Mouse (Mus musculus) liver (tissue): ENCODE data around the gene Gjb5.

ENCODE experiments used
- DNase-seq: peaks from one replicate; pipeline ENCODE4 v3.0.0-alpha.2; 2020; ENCODE audit warnings: mixed read lengths

Gjb5 gene

DNA sequence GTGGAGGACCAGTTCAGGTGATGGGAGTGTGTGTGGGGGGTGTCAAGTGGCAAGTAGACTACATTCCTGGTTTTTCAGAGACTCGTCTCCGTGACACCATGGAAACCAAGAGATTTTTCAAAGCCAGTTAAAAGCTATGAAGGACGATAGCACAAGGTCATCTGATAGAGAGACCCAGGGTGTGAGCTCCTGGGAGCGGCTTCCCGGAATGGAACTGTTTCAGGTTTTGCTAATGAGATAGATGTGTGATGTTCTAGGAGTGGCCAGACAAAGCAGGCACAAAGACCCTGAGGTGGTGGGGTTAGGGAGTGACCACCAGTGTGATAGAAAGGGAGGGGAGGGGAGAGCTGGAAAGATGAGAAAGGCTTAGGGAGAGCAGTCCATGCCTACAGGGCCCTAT is 13.0 kb downstream of the Gjb5 start:
- DNase-seq, result no peak

DNA sequence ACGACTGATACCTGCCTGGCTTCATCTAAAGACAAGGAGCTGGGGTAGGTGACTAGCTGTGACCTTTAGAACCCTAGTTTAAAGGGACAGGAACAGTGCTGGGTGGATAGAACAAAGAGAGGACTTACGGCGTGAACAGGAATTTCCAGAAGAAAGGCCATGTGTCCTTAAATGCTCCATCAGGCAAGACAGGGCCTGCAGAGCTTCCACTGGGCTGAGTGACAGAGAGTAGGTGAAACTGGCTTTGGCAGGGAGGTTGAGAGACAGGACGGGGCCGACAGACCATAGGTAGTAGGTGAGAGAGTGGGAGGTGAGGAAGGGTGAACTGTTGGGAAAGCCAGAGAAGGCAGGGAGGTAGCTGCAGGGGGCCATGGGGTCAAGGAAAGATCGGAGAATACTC is 16.6 kb downstream of the Gjb5 start:
- no peak for DNase-seq

DNA sequence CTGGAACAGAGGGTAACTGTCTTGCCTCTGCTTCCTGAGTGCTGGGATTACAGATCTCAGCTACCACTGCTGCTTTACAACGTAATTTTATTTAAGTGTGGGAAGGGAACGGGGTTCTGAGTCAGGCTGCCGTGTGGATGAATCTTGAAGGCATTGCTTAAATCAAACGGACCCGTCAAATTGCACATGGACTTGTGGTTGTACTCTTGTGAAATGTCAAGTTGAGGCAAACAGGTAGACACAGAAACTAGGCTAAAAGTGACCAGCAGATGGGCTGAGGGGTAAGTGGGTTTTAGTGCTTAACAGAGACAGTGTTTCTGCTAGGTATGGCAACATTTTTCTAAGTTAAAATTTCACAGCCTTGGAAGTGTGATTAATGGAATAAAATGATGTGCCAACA is 20.3 kb downstream of the Gjb5 start:
- no peak for DNase-seq

DNA sequence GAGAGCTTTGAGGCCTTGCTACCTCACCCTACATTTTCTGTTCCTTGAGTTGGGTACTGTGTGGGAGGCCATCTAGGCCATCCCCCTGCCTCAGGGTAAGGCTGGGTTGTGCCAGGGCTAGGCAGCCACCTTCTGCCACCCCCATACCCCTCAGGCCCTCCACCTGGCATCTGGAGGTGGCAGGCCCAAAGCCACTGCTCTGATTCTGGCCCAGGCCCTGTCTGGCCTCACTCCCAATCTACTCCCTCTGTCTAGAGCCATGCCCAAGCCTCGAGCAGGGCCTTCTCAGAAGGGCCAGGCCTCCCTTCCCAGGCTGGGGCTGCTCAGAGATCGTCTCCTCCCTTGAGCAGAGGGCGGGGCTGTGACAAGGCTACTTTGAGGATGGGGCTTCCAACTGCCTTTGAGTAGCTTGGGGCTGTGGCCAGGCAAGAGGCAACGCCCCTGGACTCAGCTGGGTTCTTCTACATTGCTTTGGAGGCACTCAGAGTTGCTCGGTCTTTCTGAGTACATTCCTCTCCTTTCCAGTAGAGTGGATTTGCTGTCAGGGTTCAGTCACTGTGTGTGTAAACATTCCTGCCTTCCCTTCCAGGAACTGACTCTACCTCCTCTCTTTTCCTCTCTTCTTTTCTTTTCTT is 23.0 kb downstream of the Gjb5 start:
- DNase-seq, result no peak

DNA sequence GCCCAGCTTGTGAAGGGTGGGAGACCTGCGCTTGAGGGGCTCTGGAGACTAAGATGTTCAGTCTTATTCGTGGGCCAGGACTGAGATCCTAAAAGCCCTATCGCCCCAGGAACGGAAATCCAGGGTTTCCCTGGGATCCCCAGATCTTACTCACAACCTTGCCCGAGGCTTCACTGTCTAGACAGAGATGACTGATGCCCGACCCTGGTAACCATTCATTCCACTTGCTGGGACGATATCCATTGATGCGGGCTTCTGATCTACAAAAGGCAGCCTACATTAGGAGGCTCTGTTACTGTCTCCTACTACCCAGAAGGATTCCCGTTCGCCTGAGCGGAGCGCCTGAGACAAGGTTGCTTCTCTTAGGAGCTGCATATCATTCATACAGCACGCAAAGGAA is 26.8 kb downstream of the Gjb5 start:
- no peak for DNase-seq

DNA sequence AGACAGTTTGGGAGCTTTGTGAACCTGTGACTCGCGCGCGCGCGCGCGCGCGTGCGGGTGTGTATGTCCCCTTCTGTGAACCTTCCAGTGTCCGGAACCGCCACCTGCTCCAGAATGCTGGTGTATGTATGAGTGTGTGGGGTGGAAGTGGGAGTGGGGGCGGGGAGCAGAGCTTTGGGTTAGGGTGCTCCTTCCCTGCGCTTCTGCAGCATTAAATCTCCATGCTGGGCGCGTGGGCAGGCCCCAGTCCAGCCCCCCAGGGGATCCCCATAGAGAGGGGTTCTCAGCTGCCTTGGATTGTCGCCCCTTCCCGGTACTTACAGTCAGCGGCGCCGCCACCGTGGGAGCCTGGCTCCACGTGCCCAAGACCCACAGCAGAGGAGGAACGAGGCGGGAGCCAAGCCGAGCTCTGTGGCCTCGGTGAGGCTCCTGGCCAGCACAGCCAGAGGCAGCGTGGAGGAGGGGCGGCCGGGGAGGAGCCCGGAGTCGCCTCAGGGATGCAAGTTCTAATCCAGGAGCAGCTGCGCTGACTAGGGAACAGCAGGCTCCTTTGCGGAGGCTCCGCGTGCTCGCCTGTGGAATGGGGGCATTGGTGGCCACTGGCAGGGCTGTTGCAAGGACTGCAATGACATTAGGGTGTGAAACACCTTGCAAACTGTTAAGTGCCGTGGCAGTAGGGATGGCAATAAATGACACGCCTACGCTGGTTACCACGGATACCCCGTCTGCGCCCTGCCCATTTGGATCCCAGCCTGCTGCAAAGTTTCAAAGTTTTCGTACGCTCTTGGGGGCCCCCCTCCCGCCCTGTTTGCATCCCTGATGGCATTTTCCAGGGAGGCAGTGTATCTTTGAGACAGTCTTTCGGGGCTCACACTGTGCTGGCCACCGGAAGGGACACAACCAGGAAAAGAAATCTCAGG is 27.5 kb downstream of the Gjb5 start, which contains the start of gene Gjb3:
Gene Gjb3 (minus strand): TSS at position 664 of the 920 bp plus-strand sequence.
- DNase-seq, result no peak

DNA sequence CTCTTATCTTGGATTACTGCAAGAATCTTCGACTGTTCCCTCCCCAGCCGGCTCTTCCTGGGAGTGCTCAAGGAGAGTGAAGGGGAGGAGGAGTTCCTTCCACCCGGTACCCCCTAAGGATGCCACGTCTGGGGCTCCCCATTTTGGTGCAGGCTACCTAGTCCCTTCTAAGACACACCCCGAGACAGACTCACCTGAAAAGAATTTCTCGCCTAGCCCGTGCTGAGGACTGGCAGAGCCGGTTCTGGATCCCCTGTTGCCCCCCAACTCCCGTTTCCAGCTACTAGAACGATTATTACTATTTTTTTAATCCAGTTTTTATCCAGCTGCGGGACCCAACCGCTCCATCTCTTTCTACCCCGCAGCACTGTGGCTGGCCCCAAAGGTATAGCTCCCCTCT is 28.2 kb downstream of the Gjb5 start:
- DNase-seq, result no peak

DNA sequence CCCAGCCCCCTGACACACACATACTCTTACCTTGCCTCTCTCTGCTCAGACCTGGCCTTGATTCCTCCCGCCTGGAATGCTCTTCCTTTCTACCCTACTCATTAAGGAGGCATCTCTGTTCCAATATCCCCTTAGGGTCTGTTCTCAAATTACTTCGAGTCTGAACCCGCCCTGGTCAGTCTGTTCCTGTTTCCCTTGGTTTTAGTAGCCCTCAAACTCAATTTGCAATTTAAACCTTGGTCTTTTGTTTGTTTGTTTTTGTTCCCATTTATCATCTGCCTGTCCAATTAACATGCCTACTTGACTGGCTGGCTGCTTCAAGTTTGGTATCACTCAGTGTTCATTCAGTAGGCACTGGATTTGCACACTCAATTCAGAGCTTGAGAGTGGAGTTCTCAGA is 28.9 kb downstream of the Gjb5 start:
- DNase-seq, result no peak

DNA sequence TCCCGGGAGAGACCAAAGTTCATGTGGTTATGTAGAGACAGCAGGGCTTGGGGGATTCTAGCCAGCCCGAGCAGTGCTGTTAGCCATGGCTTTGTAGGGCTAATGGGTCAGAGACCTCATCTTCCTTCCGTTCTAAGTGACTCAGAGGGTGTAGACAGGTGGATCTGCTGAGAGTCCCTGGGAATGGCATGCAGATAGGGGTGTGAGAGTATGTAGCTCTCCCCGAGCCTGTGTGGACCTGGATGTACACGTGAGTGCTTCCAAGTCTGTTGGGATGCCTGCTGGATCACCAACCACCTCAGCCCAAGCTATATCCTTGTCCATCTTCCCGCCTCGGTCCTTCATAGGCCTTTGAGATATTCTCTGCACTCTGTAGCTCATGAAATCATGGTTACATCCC is 29.6 kb downstream of the Gjb5 start:
- DNase-seq, result no peak

DNA sequence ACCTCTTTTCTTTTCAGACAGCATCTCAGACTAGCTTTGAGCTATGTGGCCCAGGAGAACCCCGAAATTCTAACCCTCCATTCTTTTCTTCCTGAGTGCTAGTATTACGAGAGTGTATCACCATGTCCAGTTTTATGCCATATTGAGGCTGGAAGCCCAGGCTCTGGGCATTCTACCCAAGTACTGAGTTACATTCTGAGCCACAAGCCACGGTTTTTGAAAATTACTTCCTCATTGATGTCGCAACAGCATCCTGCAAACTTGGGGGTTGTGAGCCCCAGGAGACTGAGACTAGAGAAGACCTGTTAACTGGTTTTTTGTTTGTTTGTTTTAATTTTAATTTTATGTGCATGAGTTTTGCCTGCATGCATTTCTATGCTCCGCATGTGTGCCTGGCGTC is 30.2 kb downstream of the Gjb5 start:
- no peak for DNase-seq

DNA sequence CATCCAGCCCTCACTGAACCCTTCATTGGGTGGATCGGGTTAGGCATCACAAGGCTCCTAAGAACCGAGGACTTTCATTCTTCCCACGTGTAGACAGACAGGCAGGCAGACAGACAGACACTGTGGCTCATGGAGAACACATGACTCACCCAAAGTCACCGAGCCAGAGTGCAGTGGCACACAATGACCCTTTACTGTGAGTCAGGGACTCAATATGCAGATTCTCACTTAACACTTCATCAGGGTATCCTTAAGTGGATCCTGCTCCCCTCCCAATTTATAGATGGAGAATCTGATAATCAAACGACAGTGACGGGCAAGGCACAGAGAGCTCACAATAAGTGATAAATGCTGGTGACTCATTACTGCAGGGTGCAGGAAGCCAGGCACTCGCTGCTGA is 30.7 kb downstream of the Gjb5 start:
- DNase-seq, result no peak

DNA sequence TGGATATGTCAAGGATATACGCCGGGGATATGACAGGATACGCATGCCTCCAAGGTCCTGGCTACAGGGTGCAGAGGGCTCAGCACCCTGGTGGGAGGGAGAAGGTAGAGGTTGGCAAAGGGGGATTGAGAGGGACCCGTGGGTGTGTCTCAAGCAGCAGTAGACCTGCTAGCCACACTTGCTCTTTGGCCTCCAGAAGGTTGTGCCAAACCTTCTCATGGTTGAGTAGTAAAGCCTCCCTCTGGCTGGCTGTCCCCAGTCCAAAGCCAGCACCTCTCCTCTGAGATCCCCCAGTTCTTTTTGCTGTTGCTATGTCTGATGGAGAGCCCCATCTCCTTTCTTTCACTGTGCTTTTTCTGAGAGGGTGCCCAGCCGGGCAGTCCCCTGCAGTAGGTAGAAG is 32.7 kb downstream of the Gjb5 start:
- no peak for DNase-seq

DNA sequence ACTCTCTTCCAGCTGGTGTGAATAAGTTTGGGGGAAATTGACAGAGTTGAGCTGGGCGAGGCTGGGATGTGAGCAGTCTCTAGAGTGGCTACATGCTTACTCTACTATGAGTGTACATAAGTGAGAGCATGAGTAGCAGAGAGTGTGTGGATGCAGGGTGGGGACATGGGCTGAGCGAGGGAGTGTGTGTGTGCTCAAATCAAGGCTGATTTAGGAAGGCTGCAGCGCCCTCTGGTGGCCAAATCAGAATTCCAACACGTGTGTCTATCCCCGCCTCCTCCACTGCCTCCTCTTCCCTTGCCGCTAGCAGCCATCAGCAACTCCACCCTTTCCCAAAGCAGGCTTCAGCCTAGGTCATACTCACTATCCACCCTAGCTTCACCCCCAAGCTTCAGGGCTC is 33.2 kb downstream of the Gjb5 start:
- DNase-seq, result peak; percentile 81

DNA sequence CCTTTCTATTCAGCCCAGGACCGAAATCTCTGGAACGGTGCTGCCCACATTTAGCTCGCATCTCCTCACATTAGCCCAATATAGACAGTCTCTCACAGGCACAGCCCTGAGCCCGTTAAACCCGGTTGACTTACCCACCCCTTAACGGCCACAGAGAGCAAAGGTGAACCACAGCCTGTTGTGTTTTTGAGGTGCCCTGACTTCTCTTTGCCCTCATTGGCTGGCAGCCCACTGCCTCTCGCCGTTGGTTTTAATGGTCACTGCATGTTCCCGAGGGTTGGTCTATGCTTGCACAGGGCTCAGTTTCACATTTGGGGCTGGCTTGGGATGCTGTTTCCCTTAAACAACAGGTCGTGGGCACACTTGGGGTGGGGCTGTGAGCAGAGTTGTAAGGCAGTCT is 33.7 kb downstream of the Gjb5 start:
- no peak for DNase-seq

DNA sequence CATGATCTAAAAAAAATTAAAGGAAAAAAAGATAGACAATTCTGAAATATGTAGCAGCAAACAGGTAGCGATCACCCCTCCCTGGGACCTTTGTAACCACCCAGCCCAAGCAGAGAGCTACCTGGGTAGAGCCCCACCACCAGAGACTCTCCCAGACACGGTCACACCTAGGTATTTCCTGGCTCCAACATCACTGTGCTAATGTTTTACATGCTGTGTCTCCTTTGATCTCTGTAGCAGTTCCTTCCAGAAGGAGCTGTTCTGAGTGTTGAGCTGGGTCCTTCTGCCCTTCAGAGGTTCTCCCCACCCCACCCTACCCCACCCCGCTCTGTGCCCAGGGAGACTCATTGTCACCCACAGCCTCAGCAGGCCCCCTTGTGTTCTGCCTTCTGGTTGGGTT is 34.3 kb downstream of the Gjb5 start:
- no peak for DNase-seq

DNA sequence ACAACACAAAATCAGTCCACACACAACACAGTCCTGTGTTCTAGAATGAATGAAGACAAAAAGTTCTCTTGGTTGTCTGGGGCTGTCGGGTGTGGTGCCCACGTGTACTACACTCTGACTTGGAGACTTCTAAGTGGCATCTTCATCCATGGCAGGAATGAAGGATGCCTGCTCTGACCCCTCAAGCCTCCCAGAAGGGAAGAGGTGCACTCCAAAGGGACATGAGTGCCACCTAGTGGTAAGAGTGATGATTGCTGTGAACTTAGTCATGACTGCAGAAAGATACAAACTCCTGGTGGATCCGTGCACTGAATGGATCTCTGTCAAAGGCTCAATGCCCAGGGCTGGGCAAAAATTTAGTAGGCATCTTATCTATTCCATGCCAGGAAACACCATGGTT is 38.4 kb downstream of the Gjb5 start:
- DNase-seq, result peak; percentile 39

DNA sequence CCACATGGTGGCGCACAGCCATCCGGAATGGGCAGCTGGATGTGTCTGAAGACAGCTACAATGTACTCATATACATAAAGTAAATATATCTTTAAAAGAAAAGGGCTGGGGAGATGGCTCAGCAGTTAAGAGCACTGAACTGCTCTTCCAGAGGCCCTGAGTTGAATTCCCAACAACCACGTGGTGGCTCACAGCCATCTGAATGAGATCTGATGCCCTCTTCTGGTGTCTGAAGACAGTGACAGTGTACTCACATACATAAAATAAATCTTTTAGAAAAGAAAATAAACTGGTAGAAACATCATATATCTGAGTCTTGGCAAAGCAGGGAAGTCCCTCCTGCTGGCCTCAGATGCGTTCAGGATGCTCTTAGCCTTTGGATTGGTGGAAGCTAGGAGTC is 40.8 kb downstream of the Gjb5 start:
- no peak for DNase-seq

DNA sequence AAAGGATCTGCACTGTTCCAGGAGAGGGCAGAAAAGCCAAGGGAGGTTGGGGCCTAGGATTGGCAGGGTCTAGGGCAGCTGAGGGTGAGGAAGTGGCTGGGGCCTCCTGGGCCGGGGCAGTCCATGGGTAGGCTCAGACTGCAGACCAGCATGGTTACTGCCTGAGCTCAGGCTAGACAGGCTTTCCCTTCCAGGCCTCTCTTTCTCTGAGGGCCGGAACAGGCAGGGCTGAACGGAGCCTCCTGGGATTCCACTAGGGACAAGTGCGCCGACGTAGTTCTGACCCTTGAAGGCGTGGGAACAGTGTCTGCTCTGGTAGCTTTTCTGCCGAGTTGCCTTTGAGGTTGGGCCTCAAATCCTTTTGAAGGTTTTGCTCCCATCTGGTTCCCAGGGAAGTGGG is 42.2 kb downstream of the Gjb5 start:
- no peak for DNase-seq

DNA sequence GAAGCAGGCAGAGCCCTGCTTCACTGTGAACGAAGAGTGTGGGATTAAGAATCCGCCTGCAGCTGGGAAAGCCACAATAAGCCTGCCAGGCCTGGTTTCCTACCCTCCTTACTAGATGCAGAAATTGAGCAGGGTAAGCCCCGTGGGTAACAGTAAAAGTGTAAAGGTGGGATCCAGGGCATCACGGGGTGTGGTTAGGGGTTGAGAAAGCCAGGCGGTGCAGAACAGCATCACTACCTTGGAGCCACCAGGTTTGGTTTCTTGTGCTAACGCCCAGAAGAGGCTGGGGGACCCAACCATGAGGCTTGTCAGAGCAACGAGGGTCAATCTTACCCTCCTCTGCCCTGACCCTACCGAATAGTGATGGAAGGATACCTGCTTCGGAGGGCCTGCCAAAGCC is 43.4 kb downstream of the Gjb5 start:
- no peak for DNase-seq

DNA sequence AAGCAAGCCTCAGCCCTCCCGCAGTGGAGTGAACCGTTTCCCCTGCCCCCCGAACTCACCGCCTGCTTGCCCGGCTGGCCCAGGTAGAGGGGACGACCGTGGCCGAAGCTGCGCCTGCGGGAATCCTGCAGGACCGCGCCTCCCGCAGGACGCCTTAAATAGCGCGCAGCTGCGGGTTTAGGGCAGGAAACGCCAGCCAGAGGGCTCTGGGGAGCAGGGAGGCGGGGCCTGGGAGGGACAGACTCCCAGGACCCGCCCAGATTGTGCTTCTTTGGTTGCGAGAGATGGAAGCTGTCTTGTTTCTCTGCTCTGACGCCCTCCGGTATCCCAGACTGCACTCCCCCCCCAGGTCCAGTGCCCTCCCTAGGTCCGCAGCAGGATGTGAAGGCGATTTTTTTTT is 44.1 kb downstream of the Gjb5 start, which contains the start of gene Gja4:
Gene Gja4 (minus strand): TSS at position 179 of the 400 bp plus-strand sequence.
- DNase-seq, result peak; percentile 73

DNA sequence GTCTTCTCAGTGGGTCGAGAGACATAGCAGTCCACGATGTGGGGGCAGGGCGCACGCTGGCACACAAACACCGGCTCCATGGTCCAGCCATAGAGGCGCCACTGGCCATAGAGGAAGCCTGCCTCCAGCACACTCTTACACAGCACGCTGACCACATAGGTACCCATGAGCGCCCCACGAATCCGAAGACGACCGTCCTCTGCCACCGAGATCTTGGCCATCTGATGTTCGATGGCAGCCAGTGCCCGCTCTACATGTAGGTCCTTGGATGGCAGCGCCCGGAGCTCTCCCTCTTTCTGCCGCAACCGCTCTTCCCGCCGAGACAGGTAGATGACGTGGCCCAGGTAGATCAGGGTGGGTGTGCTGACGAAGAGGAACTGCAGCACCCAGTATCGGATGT is 45.6 kb downstream of the Gjb5 start:
- no peak for DNase-seq

DNA sequence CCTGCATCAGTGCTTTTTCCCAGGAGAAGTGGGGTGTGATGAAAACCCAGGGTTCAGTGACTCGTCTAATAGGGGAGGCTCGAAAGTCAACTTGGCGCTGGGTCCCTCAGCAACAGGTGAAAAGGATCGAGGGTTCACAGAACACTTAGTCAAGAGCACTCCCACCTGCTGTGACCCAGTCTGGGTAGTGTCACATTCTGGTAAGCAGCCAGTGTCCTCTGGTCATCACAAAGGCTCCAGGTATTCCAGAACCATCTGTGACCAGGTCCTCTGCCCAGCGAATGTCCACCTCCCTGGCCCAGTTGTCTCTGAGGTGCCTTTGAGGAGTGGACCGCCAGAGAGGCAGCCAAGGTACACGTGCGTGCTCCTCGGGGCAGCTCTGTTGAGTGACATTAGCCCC is 46.4 kb downstream of the Gjb5 start:
- DNase-seq, result no peak

DNA sequence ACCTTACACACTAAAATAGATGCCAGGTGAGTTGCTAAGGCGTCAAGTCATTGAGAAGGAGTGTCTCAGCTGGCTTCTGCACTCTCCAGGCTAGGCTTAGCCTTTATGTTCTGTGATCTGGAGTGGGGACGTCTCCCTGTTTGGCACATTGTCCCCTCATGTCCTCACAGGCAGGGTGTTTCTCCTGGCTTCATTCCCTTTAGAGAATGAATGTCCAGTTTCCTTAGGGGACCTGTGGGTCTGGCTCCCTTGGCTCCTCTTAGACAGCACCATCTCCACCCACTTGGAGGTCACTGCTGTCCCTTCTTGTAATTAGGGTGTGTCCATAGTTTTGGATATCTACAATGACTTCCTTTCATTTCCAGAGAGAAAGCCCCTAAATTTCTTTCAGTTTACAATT is 51.1 kb downstream of the Gjb5 start:
- DNase-seq, result no peak
